Mouse (Mus musculus): ENCODE data around the gene Faim.

GRCm38 (mm10) chr9:99021166-99021565 is 35.0 kb downstream of the Faim start:
- TF ChIP-seq POLR2A (IDR thresholded peaks at IDR 0.05; ENCODE audit: low read depth, low read length): no peak
- no peak for TF ChIP-seq MYC (IDR thresholded peaks at IDR 0.05; ENCODE audit: low read depth, low read length)
- no peak for TF ChIP-seq EP300 (IDR thresholded peaks at IDR 0.05; ENCODE audit: low read length)
- TF ChIP-seq CTCF (conservative IDR thresholded peaks at IDR 0.05 in 1 of 2, IDR thresholded peaks at IDR 0.05 in 1 of 2; ENCODE audit: low read depth in 2 of 2, low read length in 2 of 2): no peak
- no peak for TF ChIP-seq SIN3A (IDR thresholded peaks at IDR 0.05; ENCODE audit: low read length)
- no peak for TF ChIP-seq KAT2A (IDR thresholded peaks at IDR 0.05; ENCODE audit: insufficient replicate concordance, low read length)
